Mouse (Mus musculus) MEL (cell line): ENCODE measurements around the gene Tcf25. TPM values are rescaled to one million over a fixed set of nuclear protein-coding genes. Genes with fewer than 3 reads are reported as not detected.

Experiments
- DNase-seq: peaks from one replicate; pipeline ENCODE4 v3.0.0; 2011; ENCODE audit warnings: low read depth, low spot score
- H3K27ac ChIP-seq: 2 replicates; pipeline ENCODE4 v1.5.1; 2012; ENCODE audit warnings: low read depth, mild to moderate bottlenecking, control low read depth, low read length, moderate library complexity; ENCODE audit not compliant: control insufficient read depth
- H3K27me3 ChIP-seq, 2 experiments: fragments of 150-350 bp in 1 of 2; sonication (generic) in 1 of 2; 2 replicates each; pipeline ENCODE4 v1.6.1; 2012; ENCODE audit warnings: low read length in 2 of 2, mild to moderate bottlenecking in 2 of 2, improper control_type of control experiment in 1 of 2, moderate library complexity in 1 of 2; ENCODE audit not compliant: insufficient read depth in 2 of 2, control insufficient read depth in 1 of 2
- H3K36me3 ChIP-seq, 2 experiments: 2 replicates each; pipeline ENCODE4 v1.6.1; 2012 to 2014; ENCODE audit warnings: low read length in 2 of 2, improper control_type of control experiment in 1 of 2, inconsistent platforms in 1 of 2, mild to moderate bottlenecking in 1 of 2; ENCODE audit not compliant: insufficient read depth in 2 of 2, control insufficient read depth in 1 of 2
- H3K4me1 ChIP-seq, 2 experiments: fragments of 150-350 bp in 1 of 2; sonication (generic) in 1 of 2; 2 replicates each; pipeline ENCODE4 v1.6.1; 2012; ENCODE audit warnings: low read length in 2 of 2, improper control_type of control experiment in 1 of 2, mild to moderate bottlenecking in 1 of 2; ENCODE audit not compliant: insufficient read depth in 2 of 2, control insufficient read depth in 1 of 2
- H3K4me3 ChIP-seq, 2 experiments: fragments of 150-350 bp in 1 of 2; sonication (generic) in 1 of 2; 2 replicates each; pipeline ENCODE4 v1.5.1; 2012; ENCODE audit warnings: low read depth in 2 of 2, low read length in 2 of 2, mild to moderate bottlenecking in 2 of 2, moderate library complexity in 2 of 2, control low read depth in 1 of 2, improper control_type of control experiment in 1 of 2; ENCODE audit not compliant: control insufficient read depth in 1 of 2, insufficient read depth in 1 of 2
- H3K79me2 ChIP-seq: 2 replicates; pipeline ENCODE4 v1.6.1; 2012; ENCODE audit warnings: mild to moderate bottlenecking, low read length, moderate library complexity; ENCODE audit not compliant: control insufficient read depth, poor library complexity, insufficient read depth
- H3K9ac ChIP-seq: 2 replicates; pipeline ENCODE4 v1.6.1; 2012; ENCODE audit warnings: low read depth, mild to moderate bottlenecking, control low read depth, low read length, moderate library complexity; ENCODE audit not compliant: control insufficient read depth, poor library complexity, severe bottlenecking
- H3K9me3 ChIP-seq: fragments of 150-350 bp; sonication (generic); replicated peaks from 2 replicates; pipeline ENCODE4 v1.6.1; 2012; ENCODE audit warnings: mild to moderate bottlenecking, low read length, improper control_type of control experiment, moderate library complexity; ENCODE audit not compliant: insufficient read depth
- CHD1 ChIP-seq: IDR thresholded peaks from 2 replicates; pipeline ENCODE4 v1.6.1; 2012; ENCODE audit warnings: low read depth, mild to moderate bottlenecking, inconsistent platforms, low read length, improper control_type of control experiment
- CHD2 ChIP-seq: IDR thresholded peaks from 2 replicates; pipeline ENCODE4 v1.6.1; 2011; ENCODE audit warnings: low read length, improper control_type of control experiment
- CTCF ChIP-seq, 3 experiments: IDR thresholded peaks in 2 of 3; conservative IDR thresholded peaks in 1 of 3; 2 replicates each; pipeline ENCODE4 v1.5.1; 2011 to 2012; ENCODE audit warnings: low read length in 3 of 3, low read depth in 2 of 3, mild to moderate bottlenecking in 2 of 3, improper control_type of control experiment in 1 of 3, inconsistent platforms in 1 of 3, mixed read lengths in 1 of 3, moderate library complexity in 1 of 3; ENCODE audit not compliant: control insufficient read depth in 1 of 3, insufficient read depth in 1 of 3, poor library complexity in 1 of 3, severe bottlenecking in 1 of 3
- EP300 ChIP-seq, 2 experiments: IDR thresholded peaks; 2 replicates each; pipeline ENCODE4 v1.6.1; 2011; ENCODE audit warnings: improper control_type of control experiment in 2 of 2, low read length in 2 of 2, low read depth in 1 of 2, mild to moderate bottlenecking in 1 of 2
- ETS1 ChIP-seq: IDR thresholded peaks from 2 replicates; pipeline ENCODE4 v1.6.1; 2012; ENCODE audit warnings: low read depth, mild to moderate bottlenecking, inconsistent platforms, low read length, improper control_type of control experiment, moderate library complexity
- GABPA ChIP-seq: IDR thresholded peaks from 2 replicates; pipeline ENCODE4 v1.6.1; 2012; ENCODE audit warnings: low read depth, mild to moderate bottlenecking, inconsistent platforms, low read length, improper control_type of control experiment, moderate library complexity
- GATA1 ChIP-seq: IDR thresholded peaks from 2 replicates; pipeline ENCODE4 v1.6.1; 2011; ENCODE audit warnings: low read depth, low read length, improper control_type of control experiment
- HCFC1 ChIP-seq: IDR thresholded peaks from 2 replicates; pipeline ENCODE4 v1.6.1; 2012; ENCODE audit warnings: low read depth, mild to moderate bottlenecking, inconsistent platforms, low read length, improper control_type of control experiment, moderate library complexity
- KAT2A ChIP-seq: conservative IDR thresholded peaks from 2 replicates; pipeline ENCODE4 v1.6.1; 2012; ENCODE audit warnings: low read depth, low read length, improper control_type of control experiment, inconsistent platforms
- MAFK ChIP-seq: IDR thresholded peaks from 2 replicates; pipeline ENCODE4 v1.6.1; 2011; ENCODE audit warnings: low read depth, mild to moderate bottlenecking, low read length, improper control_type of control experiment, borderline replicate concordance
- MAZ ChIP-seq: IDR thresholded peaks from 2 replicates; pipeline ENCODE4 v1.6.1; 2012; ENCODE audit warnings: low read depth, mild to moderate bottlenecking, inconsistent platforms, low read length, improper control_type of control experiment
- MEF2A ChIP-seq: IDR thresholded peaks from 2 replicates; pipeline ENCODE4 v1.6.1; 2014; ENCODE audit warnings: low read depth, mild to moderate bottlenecking, inconsistent platforms, low read length, improper control_type of control experiment; ENCODE audit not compliant: poor library complexity, insufficient replicate concordance, severe bottlenecking; ENCODE audit errors: extremely low read depth
- MXI1 ChIP-seq: IDR thresholded peaks from 2 replicates; pipeline ENCODE4 v1.6.1; 2011; ENCODE audit warnings: mild to moderate bottlenecking, low read depth, low read length, improper control_type of control experiment
- MYB ChIP-seq: IDR thresholded peaks from 2 replicates; pipeline ENCODE4 v1.6.1; 2011; ENCODE audit warnings: mild to moderate bottlenecking, low read depth, low read length, improper control_type of control experiment
- MYC ChIP-seq: IDR thresholded peaks from 2 replicates; pipeline ENCODE4 v1.6.1; 2011; ENCODE audit warnings: low read depth, mild to moderate bottlenecking, low read length, improper control_type of control experiment, moderate library complexity
- POLR2A ChIP-seq, 2 experiments: IDR thresholded peaks; 2 replicates each; pipeline ENCODE4 v1.6.1; 2011 to 2012; ENCODE audit warnings: low read length in 2 of 2, mild to moderate bottlenecking in 2 of 2, control low read depth in 1 of 2, improper control_type of control experiment in 1 of 2, low read depth in 1 of 2, moderate library complexity in 1 of 2; ENCODE audit not compliant: control insufficient read depth in 1 of 2, insufficient read depth in 1 of 2, poor library complexity in 1 of 2
- POLR2AphosphoS2 ChIP-seq: IDR thresholded peaks from 2 replicates; pipeline ENCODE4 v1.6.1; 2011; ENCODE audit warnings: low read length, improper control_type of control experiment
- POLR2AphosphoS5 ChIP-seq: IDR thresholded peaks from 2 replicates; pipeline ENCODE4 v1.6.1; 2012; ENCODE audit warnings: low read depth, borderline replicate concordance, mild to moderate bottlenecking, inconsistent platforms, low read length, moderate library complexity, mixed read lengths
- RAD21 ChIP-seq: IDR thresholded peaks from 2 replicates; pipeline ENCODE4 v1.6.1; 2011; ENCODE audit warnings: mild to moderate bottlenecking, low read depth, low read length, improper control_type of control experiment
- RCOR1 ChIP-seq: IDR thresholded peaks from 2 replicates; pipeline ENCODE4 v1.6.1; 2012; ENCODE audit warnings: low read depth, mild to moderate bottlenecking, inconsistent platforms, low read length, improper control_type of control experiment
- SMC3 ChIP-seq: IDR thresholded peaks from 2 replicates; pipeline ENCODE4 v1.6.1; 2011; ENCODE audit warnings: low read depth, low read length, improper control_type of control experiment
- TCF12 ChIP-seq: IDR thresholded peaks from 2 replicates; pipeline ENCODE4 v1.6.1; 2014; ENCODE audit warnings: low read depth, mild to moderate bottlenecking, inconsistent platforms, low read length, improper control_type of control experiment, moderate library complexity
- UBTF ChIP-seq: IDR thresholded peaks from 2 replicates; pipeline ENCODE4 v1.6.1; 2012; ENCODE audit warnings: low read depth, mild to moderate bottlenecking, inconsistent platforms, low read length, improper control_type of control experiment, moderate library complexity, borderline replicate concordance; ENCODE audit not compliant: insufficient read depth
- USF1 ChIP-seq: IDR thresholded peaks from 2 replicates; pipeline ENCODE4 v1.6.1; 2014; ENCODE audit warnings: low read depth, mild to moderate bottlenecking, inconsistent platforms, low read length, improper control_type of control experiment, moderate library complexity
- ZC3H11A ChIP-seq: IDR thresholded peaks from 2 replicates; pipeline ENCODE4 v1.6.1; 2012; ENCODE audit warnings: low read depth, mild to moderate bottlenecking, inconsistent platforms, low read length, improper control_type of control experiment
- ZNF384 ChIP-seq: IDR thresholded peaks from 2 replicates; pipeline ENCODE4 v1.6.1; 2012; ENCODE audit warnings: low read depth, mild to moderate bottlenecking, inconsistent platforms, low read length, improper control_type of control experiment
- polyA plus RNA-seq, 2 experiments: library from polyadenylated mRNA; stranded (reverse) in 1 of 2; unstranded in 1 of 2; fragments of >175 nt in 1 of 2; fragments of >200 nt in 1 of 2; gene quantifications; 2 replicates each; pipeline versions ENCODE4 v1.2.1 to v1.2.4; 2012; ENCODE audit warnings: low replicate concordance in 2 of 2, low read depth in 1 of 2; ENCODE audit not compliant: insufficient read length in 2 of 2, insufficient read depth in 1 of 2, missing spikeins in 1 of 2
- total RNA-seq: library from RNA; depleted of rRNA; stranded (reverse); fragments of 300-350 nt; gene quantifications from 2 replicates; pipeline ENCODE4 v1.2.3, GENCODE M21; 2012

The Tcf25 gene
- total and polyA plus RNA-seq, 3 experiments, result 107 to 327 TPM; not detected in 1

DNA sequence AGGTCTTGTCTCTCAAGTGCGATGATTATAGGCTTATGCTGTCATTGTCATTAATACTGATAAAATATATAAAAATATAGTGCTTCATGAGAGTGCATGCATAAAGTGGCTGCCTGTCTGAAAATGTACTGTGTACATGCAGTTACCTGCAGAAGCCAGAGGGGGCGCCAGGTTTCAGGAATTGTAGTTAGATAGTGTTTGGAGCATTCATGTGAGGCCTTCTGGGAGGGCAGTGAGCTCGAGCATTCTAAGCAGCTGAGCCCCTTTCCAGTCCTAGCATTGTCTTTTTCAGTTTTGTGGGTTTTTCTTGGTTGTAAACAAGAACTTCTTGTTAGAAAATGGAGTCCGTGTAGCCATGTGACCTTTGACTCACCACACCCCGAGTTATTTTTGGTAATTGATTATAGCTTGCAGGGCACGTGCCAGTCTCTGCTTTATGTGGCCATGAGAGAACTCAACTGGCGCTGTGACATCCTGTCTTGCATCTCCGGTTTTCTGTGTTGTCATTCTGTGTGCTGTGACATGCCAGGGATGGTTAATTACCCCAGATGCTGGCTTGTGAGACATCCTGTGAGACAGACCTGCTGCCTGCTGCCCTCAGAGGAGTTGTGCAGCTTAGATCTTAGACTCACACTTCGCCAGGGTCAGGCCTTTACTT lies 11.5 kb downstream of the Tcf25 start:
- peak; percentile 63 for DNase-seq
- Histone ChIP-seq H3K9ac (no peak overlapping the region), H3K36me3 (peaks cover 0 to 8% of the 10 kb centered on the region in 2 experiments; a peak in 2 of 4 replicates), H3K27me3 (no peaks in the 10 kb centered on the region), H3K9me3 (no peaks in the 10 kb centered on the region), H3K79me2 (0 out of 2 replicates have a peak, but pooled peaks cover under 1% of the 10 kb centered on the region), H3K4me1 (no peaks in the 10 kb centered on the region), H3K27ac (no peak overlapping the region), H3K4me3 (no peak overlapping the region)
- no peak for TF ChIP-seq MYC
- TF ChIP-seq MEF2A, result no peak
- TF ChIP-seq MAZ, result no peak
- peak; percentile 44; the same call in 1 of the 2 replicates for TF ChIP-seq USF1
- TF ChIP-seq GATA1, result no peak
- no peak for TF ChIP-seq POLR2AphosphoS2
- peak; percentile 37; the same call in 1 of the 2 replicates for TF ChIP-seq SMC3
- no peak for TF ChIP-seq POLR2A (IDR thresholded peaks at IDR 0.05; ENCODE audit: control insufficient read depth in 1 of 2, insufficient read depth in 1 of 2, low read depth in 1 of 2, low read length in 2 of 2, poor library complexity in 1 of 2)
- TF ChIP-seq RCOR1, result no peak
- no peak for TF ChIP-seq CHD1
- peak; percentile 55 for TF ChIP-seq RAD21
- peak; percentile 18; the same call in 1 of the 2 replicates for TF ChIP-seq ZC3H11A
- TF ChIP-seq CTCF (IDR thresholded peaks at IDR 0.05 in 2 of 3, conservative IDR thresholded peaks at IDR 0.05 in 1 of 3; ENCODE audit: control insufficient read depth in 1 of 3, insufficient read depth in 1 of 3, low read depth in 2 of 3, low read length in 3 of 3, poor library complexity in 1 of 3, severe bottlenecking in 1 of 3), result peak; percentile 62 to 82 (median 79)

GRCm38 (mm10) chr8:123387041-123387440 lies 13.5 kb downstream of the Tcf25 start:
- DNase-seq, result no peak
- Histone ChIP-seq H3K9ac (no peak overlapping the region), H3K27me3 (no peaks in the 10 kb centered on the region), H3K79me2 (no peaks in the 10 kb centered on the region), H3K9me3 (no peaks in the 10 kb centered on the region), H3K27ac (no peak overlapping the region), H3K4me3 (no peak overlapping the region), H3K36me3 (peaks cover 0 to 10% of the 10 kb centered on the region in 2 experiments; a peak in 2 of 4 replicates), H3K4me1 (no peaks in the 10 kb centered on the region)
- no peak for TF ChIP-seq CHD1
- no peak for TF ChIP-seq ETS1
- TF ChIP-seq TCF12, result no peak
- TF ChIP-seq POLR2AphosphoS5, result no peak
- no peak for TF ChIP-seq RCOR1
- no peak for TF ChIP-seq MXI1
- no peak for TF ChIP-seq KAT2A
- TF ChIP-seq MAFK, result no peak
- TF ChIP-seq ZNF384, result no peak
- TF ChIP-seq EP300 (IDR thresholded peaks at IDR 0.05; ENCODE audit: low read depth in 1 of 2, low read length in 2 of 2), result no peak
- no peak for TF ChIP-seq GABPA
- no peak for TF ChIP-seq HCFC1
- no peak for TF ChIP-seq CTCF (IDR thresholded peaks at IDR 0.05 in 2 of 3, conservative IDR thresholded peaks at IDR 0.05 in 1 of 3; ENCODE audit: control insufficient read depth in 1 of 3, insufficient read depth in 1 of 3, low read depth in 2 of 3, low read length in 3 of 3, poor library complexity in 1 of 3, severe bottlenecking in 1 of 3)
- TF ChIP-seq RAD21, result no peak
- TF ChIP-seq CHD2, result no peak
- no peak for TF ChIP-seq MYB
- TF ChIP-seq UBTF, result no peak
